Mouse (Mus musculus) testis, adult 2 months (tissue): ENCODE results near the gene Dram1.

Experiments
- CTCF ChIP-seq: fragments of 200-500 bp; IDR thresholded peaks from 2 replicates; pipeline ENCODE4 v1.5.1; 2012; ENCODE audit warnings: low read depth, mild to moderate bottlenecking, inconsistent platforms, low read length, moderate library complexity; ENCODE audit not compliant: control insufficient read depth, insufficient read depth, insufficient replicate concordance
- POLR2A ChIP-seq: fragments of 200-500 bp; IDR thresholded peaks from 2 replicates; pipeline ENCODE4 v1.6.1; 2012; ENCODE audit warnings: low read depth, mild to moderate bottlenecking, inconsistent platforms, low read length, moderate library complexity; ENCODE audit not compliant: control insufficient read depth

DNA sequence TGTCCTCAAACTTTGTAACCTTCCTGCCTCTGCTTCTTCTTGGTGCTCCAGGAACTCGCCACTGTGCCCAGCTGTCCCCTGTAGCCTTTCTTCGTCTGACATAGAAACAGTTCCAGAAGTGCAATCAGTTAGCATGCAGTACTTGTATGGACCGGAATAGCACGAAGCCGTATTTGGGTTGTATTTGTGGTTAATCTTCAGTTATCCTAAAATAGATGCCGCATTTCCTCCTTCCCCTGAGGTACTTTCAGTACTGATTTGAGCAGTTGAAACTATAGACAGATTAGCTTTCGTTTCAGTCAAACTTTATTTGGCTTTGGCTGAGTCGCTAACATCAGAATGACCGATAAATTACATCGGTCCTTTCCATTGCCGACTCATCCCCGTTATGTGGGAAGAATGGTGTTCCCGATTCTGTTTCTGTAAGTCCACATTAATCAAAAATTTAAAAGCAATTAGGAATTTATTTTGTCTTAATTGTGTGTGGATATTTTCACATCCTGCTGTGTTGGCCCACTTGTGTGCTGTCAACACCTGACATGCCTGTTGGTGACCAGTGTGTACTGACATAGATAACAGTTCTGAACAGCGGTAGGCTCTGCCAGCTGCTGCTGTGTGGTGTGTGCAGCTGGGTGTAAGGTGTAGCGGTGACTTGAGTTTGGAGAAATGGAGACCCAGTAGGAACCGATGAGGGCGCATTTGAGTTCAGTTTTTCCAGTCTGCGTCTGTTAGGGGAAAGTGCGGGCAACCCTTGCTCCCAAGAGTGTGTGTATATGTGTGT lies 42.0 kb upstream of the Dram1 start:
- TF ChIP-seq CTCF, result no peak
- TF ChIP-seq POLR2A, result no peak
